Mouse (Mus musculus) stomach, embryonic 15.5 days (tissue): Measurements from ENCODE around the gene Ptprr. TPM values are rescaled to one million over a fixed set of nuclear protein-coding genes. Genes with fewer than 3 reads are reported as not detected.

Source experiments
- ATAC-seq: fragments of 200-750 bp; cut with Nextera tagmentation; 2 replicates; pipeline ENCODE4 v1.8.0; 2017; ENCODE audit warnings: low read depth, moderate number of reproducible peaks, moderate TSS enrichment; ENCODE audit not compliant: insufficient read depth, low FRiP score
- H3K27ac ChIP-seq: fragments of 300-500 bp; sonication (generic); 2 replicates; pipeline ENCODE4 v1.5.1; 2015; ENCODE audit warnings: mild to moderate bottlenecking, inconsistent platforms
- H3K27me3 ChIP-seq: fragments of 300-500 bp; sonication (generic); replicated peaks from 2 replicates; pipeline ENCODE4 v1.6.1; 2015; ENCODE audit warnings: inconsistent platforms
- H3K36me3 ChIP-seq: fragments of 300-500 bp; sonication (generic); 2 replicates; pipeline ENCODE4 v1.6.1; 2015; ENCODE audit warnings: inconsistent platforms
- H3K4me1 ChIP-seq: fragments of 300-500 bp; sonication (generic); 2 replicates; pipeline ENCODE4 v1.6.1; 2015; ENCODE audit warnings: inconsistent platforms
- H3K4me2 ChIP-seq: fragments of 300-500 bp; sonication (generic); 2 replicates; pipeline ENCODE4 v1.6.1; 2015; ENCODE audit warnings: mild to moderate bottlenecking, inconsistent platforms
- H3K4me3 ChIP-seq: fragments of 300-500 bp; sonication (generic); replicated peaks from 2 replicates; pipeline ENCODE4 v1.5.1; 2015; ENCODE audit warnings: inconsistent platforms
- H3K9ac ChIP-seq: fragments of 300-500 bp; sonication (generic); 2 replicates; pipeline ENCODE4 v1.6.1; 2015; ENCODE audit warnings: inconsistent platforms
- H3K9me3 ChIP-seq: fragments of 300-500 bp; sonication (generic); 2 replicates; pipeline ENCODE4 v1.6.1; 2016; ENCODE audit warnings: inconsistent platforms
- WGBS: fragments of 180-500 bp; shearing (Covaris S2); methylation state at CpG from one replicate; pipeline ENCODE4 v1.1.7; 2015; 5-methylcytosine and 5-hydroxymethylcytosine counted together
- polyA plus RNA-seq: library from polyadenylated mRNA; unstranded; fragments of >200 nt; fragmentation: Nextera tagmentation; extraction: Ambion mirVana; gene quantifications from 2 replicates; pipeline ENCODE4 v1.2.1, GENCODE M21; 2015

The Ptprr gene
- polyA plus RNA-seq, 1 experiment from 2014 or later = 2.6 TPM

DNA sequence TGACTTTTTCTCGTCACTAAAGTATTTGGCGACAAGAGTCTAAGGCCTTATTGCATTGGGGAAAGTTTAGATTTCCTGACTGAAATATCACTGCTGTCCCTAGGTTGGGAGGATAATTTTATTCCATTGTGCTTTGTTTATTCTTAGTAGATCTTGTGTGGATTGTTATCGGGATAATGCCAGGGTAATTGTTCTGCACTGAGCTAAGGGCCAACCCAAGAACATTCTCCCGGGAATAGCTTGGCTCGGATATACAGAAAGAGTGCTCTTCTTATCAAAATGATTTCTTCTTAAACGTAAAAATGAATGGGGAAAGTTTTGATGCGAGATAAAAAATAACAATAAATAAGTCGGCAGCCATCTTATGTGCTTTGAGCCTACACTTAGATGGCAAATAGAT lies 183.5 kb downstream of the Ptprr start:
- ATAC-seq = no peak
- WGBS = 81% methylated on average over 8 of the region's 8 CpGs
- H3K9me3 ChIP-seq = no peaks in the 10 kb centered on the region
- no peak overlapping the region for H3K4me3 ChIP-seq
- no peaks in the 10 kb centered on the region for H3K4me1 ChIP-seq
- H3K27me3 ChIP-seq = no peaks in the 10 kb centered on the region
- no peak overlapping the region for H3K27ac ChIP-seq
- H3K36me3 ChIP-seq = no peaks in the 10 kb centered on the region
- H3K4me2 ChIP-seq = no peak overlapping the region
- H3K9ac ChIP-seq = no peak overlapping the region

DNA sequence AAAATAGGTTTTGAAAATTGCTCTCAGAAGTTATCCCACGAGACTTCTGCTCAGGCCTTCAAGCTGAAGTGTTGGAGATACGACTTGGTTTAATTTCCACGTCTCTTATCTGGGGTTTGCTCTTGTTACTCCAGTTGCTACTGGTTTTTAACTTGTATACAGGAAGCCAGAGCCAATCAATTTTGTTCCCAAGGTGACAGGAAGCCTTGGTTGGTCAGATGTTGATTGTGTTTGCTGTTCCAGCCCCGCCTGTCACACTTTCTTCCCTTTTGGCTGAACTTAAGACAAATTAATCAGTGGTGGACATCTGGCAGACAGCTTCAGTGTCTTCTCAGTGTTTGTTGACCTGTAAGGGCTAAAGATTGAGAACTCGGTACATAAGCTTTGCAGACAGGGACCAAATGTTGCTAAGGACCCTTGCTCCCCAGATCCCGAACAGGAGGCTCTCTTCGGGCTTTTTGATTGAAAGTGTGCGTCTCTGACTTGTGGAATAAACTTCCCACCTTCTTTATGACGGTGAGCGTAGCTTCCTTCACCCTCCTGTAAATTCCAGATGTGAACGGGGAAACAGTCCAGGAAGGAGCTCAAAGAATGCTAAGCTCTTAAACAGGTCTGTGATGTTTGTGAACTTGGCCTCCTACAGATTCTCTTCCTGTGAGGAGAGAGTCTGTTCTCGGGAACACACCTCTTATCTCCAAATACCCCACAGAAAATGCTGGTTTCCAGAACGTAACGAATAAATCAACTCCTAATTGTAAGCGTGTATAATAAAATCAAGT lies 187.8 kb downstream of the Ptprr start:
- Histone ChIP-seq H3K4me3 (no peak overlapping the region), H3K9ac (no peak overlapping the region), H3K27me3 (no peaks in the 10 kb centered on the region), H3K4me1 (0 out of 2 replicates have a peak, but pooled peaks cover 2% of the 10 kb centered on the region), H3K4me2 (no peak overlapping the region), H3K27ac (no peak overlapping the region), H3K9me3 (no peaks in the 10 kb centered on the region), H3K36me3 (no peaks in the 10 kb centered on the region)
- WGBS = 19% methylated on average over 15 of the region's 15 CpGs
- peak; percentile 58; the same call in 1 of the 2 replicates for ATAC-seq

DNA sequence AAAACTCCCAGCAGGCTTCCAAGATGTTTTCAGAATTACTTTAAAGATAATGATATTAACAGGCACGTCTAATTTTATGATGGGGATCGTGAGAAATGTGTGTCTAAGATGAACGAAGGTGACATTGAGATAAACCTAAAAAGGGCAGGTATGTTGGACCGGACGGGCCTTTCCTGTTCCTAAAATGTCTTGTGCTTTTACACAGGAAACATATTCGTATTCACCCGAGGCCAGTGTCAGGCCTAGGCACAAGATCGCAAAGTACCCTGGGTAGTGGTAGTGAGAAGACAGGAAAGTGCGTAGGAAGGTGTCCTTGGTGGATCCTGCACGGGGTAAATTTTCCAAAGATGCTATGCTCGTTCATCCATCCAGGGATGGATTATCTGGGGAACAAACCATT lies 188.4 kb downstream of the Ptprr start:
- Histone ChIP-seq H3K4me3 (no peak overlapping the region), H3K27ac (no peak overlapping the region), H3K4me1 (0 out of 2 replicates have a peak, but pooled peaks cover 2% of the 10 kb centered on the region), H3K9me3 (no peaks in the 10 kb centered on the region), H3K9ac (no peak overlapping the region), H3K4me2 (no peak overlapping the region), H3K36me3 (no peaks in the 10 kb centered on the region), H3K27me3 (no peaks in the 10 kb centered on the region)
- 65% methylated on average over 11 of the region's 11 CpGs for WGBS
- ATAC-seq = no peak

DNA sequence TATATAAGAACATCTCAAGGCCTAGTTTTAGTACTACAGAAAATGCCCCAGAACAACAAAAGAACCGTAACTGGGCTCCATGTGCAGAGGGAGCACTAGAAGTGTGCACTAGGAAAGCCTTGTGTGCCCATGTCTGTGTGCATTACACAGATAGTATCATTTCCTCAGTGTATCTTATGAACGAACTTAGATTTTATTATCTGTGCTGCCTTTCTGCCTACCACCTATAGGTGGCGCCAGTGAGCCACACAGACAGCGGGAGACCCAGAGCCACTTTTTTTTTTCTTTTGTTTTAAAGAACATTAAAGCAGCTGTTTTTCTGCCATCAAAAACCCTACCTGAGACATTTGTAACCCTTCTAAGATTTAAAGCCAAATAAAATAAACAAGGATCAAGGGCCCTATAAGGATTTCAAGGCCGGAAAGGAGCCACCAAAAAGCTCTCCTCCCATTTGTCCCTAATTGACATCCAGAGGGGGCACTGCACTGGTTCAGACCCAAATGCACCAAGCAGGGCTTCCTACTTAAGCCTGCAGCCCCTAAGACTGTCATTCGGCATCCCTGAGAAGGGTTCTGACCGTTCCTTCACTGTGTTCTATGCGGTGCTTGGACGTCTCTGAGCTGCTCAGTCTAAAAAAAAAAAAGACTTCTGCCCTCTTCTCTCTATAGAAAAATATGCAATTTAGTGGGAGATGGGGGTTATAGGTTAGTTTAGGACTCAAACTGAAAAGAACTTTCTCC lies 190.1 kb downstream of the Ptprr start:
- Histone ChIP-seq H3K27me3 (no peaks in the 10 kb centered on the region), H3K4me3 (no peak overlapping the region), H3K4me2 (peak overlapping the region; percentile 35), H3K36me3 (no peaks in the 10 kb centered on the region), H3K9ac (no peak overlapping the region), H3K4me1 (0 out of 2 replicates have a peak, but pooled peaks cover 2% of the 10 kb centered on the region), H3K27ac (no peak overlapping the region), H3K9me3 (no peaks in the 10 kb centered on the region)
- ATAC-seq = no peak
- WGBS = 21% methylated on average over 9 of the region's 9 CpGs

DNA sequence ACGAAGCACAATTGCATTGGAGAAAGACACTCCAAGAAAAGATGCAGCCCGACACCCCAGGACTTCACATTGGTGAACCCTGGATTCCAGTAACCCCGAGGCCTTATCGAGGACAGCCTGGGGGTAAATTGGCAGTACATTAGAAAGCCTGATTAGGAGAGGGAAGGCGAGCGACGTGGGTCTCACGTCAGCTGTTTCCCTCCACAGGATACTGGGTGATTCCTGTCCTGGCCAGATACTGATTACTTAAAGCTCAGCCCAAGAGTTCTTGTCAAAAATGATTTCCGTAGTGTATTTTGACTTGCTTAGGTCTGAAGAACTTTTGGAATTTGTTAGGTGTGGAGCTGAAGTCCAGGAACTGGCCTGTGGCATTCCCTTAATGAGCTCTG lies 190.7 kb downstream of the Ptprr start:
- no peaks in the 10 kb centered on the region for H3K9me3 ChIP-seq
- no peak overlapping the region for H3K27ac ChIP-seq
- WGBS = 52% methylated on average over 9 of the region's 9 CpGs
- H3K36me3 ChIP-seq = no peaks in the 10 kb centered on the region
- H3K27me3 ChIP-seq = no peaks in the 10 kb centered on the region
- H3K4me2 ChIP-seq = peak overlapping the region; percentile 35; the same call in 1 of the 2 replicates
- 0 out of 2 replicates have a peak, but pooled peaks cover 2% of the 10 kb centered on the region for H3K4me1 ChIP-seq
- H3K9ac ChIP-seq = no peak overlapping the region
- H3K4me3 ChIP-seq = no peak overlapping the region
- no peak for ATAC-seq

DNA sequence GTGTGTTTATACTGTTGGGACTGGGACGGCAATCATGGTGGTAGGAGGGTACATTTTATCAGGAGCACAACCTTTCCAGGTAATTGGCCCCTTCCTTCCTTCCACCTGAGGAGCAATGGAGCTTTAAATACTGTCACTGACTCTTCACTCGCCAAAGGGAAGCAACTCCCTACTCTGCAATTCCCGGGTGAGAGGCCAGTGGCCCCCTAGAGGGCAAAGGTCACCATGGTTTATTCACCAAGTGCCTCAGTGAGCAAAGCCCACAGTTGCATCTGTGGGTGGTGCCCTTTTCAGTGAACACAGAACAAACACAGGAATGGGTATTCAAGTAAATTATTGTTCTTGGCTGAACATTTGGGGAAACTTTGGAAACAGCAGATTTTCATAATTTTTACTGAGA lies 194.1 kb downstream of the Ptprr start:
- H3K9ac ChIP-seq = no peak overlapping the region
- ATAC-seq = no peak
- no peak overlapping the region for H3K4me2 ChIP-seq
- no peaks in the 10 kb centered on the region for H3K27me3 ChIP-seq
- no peak overlapping the region for H3K4me3 ChIP-seq
- H3K9me3 ChIP-seq = no peaks in the 10 kb centered on the region
- WGBS = 13% methylated on average over 3 of the region's 3 CpGs
- H3K4me1 ChIP-seq = 0 out of 2 replicates have a peak, but pooled peaks cover 2% of the 10 kb centered on the region
- H3K27ac ChIP-seq = no peak overlapping the region
- H3K36me3 ChIP-seq = no peaks in the 10 kb centered on the region

DNA sequence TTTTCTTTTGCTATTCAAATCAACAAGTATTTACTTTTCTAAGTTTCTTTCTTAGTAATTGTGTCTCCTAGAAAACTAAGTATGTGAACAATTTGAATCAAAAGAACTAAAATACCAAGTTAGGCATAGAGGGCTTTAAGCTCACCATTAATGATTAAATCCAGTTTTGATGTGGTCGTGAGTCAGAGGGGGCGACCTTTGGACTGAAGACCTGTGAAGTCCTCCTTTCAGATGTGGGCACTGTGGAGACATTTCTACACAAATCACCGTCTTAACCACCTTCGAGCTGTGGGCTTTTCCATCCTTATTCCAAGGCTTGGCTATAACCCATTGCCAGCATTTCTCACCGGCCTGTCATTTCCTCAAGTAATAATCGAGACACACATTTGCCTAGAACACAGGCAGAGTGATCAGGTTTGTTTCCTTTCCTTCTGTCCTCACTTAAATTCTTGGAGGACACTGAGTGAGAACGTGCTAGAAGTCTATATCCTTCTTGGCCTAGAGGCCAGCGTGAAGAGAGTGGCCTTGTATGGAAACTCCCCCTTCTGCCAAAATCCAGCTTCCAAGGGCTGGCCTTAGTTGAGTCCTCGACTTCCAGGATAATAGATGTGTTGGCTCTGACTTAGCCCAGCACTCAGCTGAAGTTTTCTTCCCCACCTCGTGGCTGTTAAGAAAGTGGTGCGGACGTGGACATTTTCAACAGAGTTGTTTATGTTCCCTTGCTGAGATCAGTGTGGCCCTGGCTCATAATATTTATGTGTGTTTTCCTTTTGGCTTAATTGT lies 202.5 kb downstream of the Ptprr start:
- H3K36me3 ChIP-seq = no peaks in the 10 kb centered on the region
- H3K27ac ChIP-seq = no peak overlapping the region
- H3K4me2 ChIP-seq = no peak overlapping the region
- H3K4me1 ChIP-seq = no peaks in the 10 kb centered on the region
- no peaks in the 10 kb centered on the region for H3K27me3 ChIP-seq
- 66% methylated on average over 12 of the region's 12 CpGs for WGBS
- no peaks in the 10 kb centered on the region for H3K9me3 ChIP-seq
- no peak for ATAC-seq
- no peak overlapping the region for H3K9ac ChIP-seq
- no peak overlapping the region for H3K4me3 ChIP-seq

DNA sequence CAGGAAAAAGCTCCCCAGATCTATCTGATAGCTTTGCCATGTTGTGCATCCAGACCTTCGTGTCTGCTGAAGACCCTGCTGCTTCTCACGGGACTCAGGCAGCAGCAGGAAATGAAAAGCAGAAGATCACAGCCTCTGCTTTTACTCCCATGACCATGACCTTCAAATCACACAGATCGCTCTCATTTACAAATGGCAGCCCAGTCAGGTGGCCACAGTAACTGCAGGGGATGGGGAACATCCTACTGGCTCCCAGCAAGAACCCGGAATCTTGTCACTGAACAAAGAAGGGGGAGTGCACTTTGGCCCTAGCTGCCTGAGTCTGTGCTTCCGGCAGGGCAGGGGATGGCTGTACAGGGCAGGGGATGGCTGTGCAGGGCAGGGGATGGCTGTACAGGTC lies 217.3 kb downstream of the Ptprr start:
- no peaks in the 10 kb centered on the region for H3K4me1 ChIP-seq
- H3K27me3 ChIP-seq = no peaks in the 10 kb centered on the region
- no peak overlapping the region for H3K27ac ChIP-seq
- 61% methylated on average over 5 of the region's 5 CpGs for WGBS
- no peak overlapping the region for H3K4me2 ChIP-seq
- no peak overlapping the region for H3K9ac ChIP-seq
- no peaks in the 10 kb centered on the region for H3K36me3 ChIP-seq
- H3K4me3 ChIP-seq = no peak overlapping the region
- ATAC-seq = no peak; the same call in 1 of the 2 replicates
- no peaks in the 10 kb centered on the region for H3K9me3 ChIP-seq

DNA sequence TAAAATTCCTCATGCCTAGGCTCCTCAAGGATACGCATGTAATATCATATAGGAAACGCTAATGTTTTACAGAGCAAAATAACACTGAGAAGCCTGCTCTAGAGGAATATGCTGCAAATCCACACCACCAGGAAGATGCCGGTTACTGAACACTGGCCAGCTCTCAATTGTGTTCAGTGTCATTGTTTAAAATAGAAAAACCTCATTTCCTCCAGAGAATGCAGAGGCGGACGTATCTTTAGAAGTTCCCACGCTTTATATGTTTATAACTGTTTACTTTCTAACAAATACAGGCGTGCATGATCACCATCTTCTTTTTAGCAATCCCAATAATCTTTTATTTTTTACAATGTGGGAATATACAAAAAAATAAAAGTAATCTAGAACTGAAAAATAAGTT lies 224.2 kb downstream of the Ptprr start:
- Histone ChIP-seq H3K4me2 (no peak overlapping the region), H3K4me3 (no peak overlapping the region), H3K27ac (no peak overlapping the region), H3K9ac (no peak overlapping the region), H3K27me3 (no peaks in the 10 kb centered on the region), H3K9me3 (no peaks in the 10 kb centered on the region), H3K36me3 (no peaks in the 10 kb centered on the region), H3K4me1 (no peaks in the 10 kb centered on the region)
- 47% methylated on average over 7 of the region's 7 CpGs for WGBS
- ATAC-seq = no peak

DNA sequence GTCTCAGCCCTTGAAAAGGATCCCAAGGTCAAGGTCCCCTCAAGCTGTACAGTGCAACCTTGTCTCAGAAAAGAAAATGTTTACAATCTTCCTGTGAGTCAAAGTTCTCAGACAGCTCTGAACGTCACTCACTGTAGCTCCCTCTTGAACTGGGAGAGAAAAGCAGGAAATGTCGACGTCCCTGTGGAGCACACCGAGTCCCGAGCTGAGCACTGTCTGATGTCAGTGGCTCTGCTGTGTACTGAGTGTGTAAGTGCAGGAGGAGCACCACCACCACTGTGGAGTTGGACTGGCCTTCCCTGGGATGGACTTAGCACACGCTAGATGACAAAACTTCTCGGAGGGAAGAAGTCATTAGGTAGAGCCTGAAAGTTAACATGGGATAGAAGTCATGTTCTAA lies 225.4 kb downstream of the Ptprr start:
- WGBS = 37% methylated on average over 7 of the region's 7 CpGs
- peak; percentile 56; the same call in 1 of the 2 replicates for ATAC-seq
- Histone ChIP-seq H3K4me1 (no peaks in the 10 kb centered on the region), H3K4me3 (no peak overlapping the region), H3K27me3 (no peaks in the 10 kb centered on the region), H3K9ac (no peak overlapping the region), H3K9me3 (no peaks in the 10 kb centered on the region), H3K4me2 (no peak overlapping the region), H3K27ac (no peak overlapping the region), H3K36me3 (no peaks in the 10 kb centered on the region)

DNA sequence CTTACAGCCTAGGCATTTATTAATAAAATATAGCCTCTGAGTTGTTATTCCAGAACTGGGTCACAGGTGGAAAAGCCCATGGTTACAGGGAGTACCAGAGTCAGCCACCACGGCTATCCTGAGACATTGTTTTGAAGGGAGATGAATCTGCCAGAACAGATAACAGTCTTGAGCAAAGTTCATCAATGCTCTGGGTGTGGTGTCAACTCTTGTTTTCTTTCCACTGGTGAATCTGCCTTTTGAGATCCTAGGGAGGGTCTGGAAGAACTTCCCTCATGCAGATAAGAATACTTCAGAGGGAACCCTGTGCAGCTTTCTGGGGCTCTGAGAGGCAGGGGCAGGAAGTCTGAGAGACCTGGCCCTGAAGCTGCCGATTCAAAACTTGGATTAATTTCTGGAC lies 227.6 kb downstream of the Ptprr start:
- Histone ChIP-seq H3K4me2 (no peak overlapping the region), H3K9me3 (no peaks in the 10 kb centered on the region), H3K36me3 (no peaks in the 10 kb centered on the region), H3K27me3 (no peaks in the 10 kb centered on the region), H3K4me1 (no peaks in the 10 kb centered on the region), H3K27ac (no peak overlapping the region), H3K9ac (no peak overlapping the region), H3K4me3 (no peak overlapping the region)
- 70% methylated on average over 2 of the region's 2 CpGs for WGBS
- ATAC-seq = no peak

DNA sequence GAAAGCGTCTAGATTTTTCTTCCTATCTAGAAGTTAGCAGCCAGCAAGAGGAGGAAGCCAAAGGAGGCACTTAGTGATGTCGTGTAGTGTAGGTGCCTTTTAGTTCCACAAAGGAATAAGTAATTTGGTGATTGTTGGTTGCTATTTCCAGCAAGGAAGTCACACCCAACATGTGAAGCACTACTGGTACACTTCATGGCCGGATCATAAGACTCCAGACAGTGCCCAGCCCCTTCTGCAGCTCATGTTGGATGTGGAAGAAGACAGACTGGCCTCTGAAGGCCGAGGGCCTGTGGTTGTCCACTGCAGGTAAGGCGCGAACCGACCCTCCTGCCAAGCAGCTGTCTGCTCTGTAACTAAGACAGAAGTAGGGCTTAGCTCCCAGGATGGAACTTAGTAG lies 234.7 kb downstream of the Ptprr start:
- H3K36me3 ChIP-seq = no peaks in the 10 kb centered on the region
- no peak overlapping the region for H3K4me3 ChIP-seq
- ATAC-seq = no peak
- no peak overlapping the region for H3K9ac ChIP-seq
- WGBS = 82% methylated on average over 7 of the region's 7 CpGs
- H3K4me1 ChIP-seq = no peaks in the 10 kb centered on the region
- H3K9me3 ChIP-seq = no peaks in the 10 kb centered on the region
- H3K27me3 ChIP-seq = no peaks in the 10 kb centered on the region
- H3K4me2 ChIP-seq = no peak overlapping the region
- no peak overlapping the region for H3K27ac ChIP-seq
